Comparison of ENCODE assay signal across 8 mouse cellular contexts in genomic region chr5:41556700-41557309, GRCm38 (mm10).
DNase-seq lines count a peak whose midpoint lies in the region; ATAC-seq and TF ChIP-seq lines count a peak whose summit lies in the region.

No protein-coding gene starts in this region.

- TF ChIP-seq EP300 in lung, postnatal 0 days (IDR thresholded peaks at IDR 0.05), result no peak

- no peak overlapping the region for H3K4me3 ChIP-seq in lung, postnatal 0 days (ENCODE audit: low read depth, low read length)
- H3K4me3 ChIP-seq in limb, embryonic 13.5 days, result no peak overlapping the region; the same call in 1 of the 2 replicates
- H3K4me3 ChIP-seq in stomach, embryonic 16.5 days (replicated peaks; ENCODE audit: low read length), result peak overlapping the region; percentile 39

- no peak overlapping the region for H3K27ac ChIP-seq in lung, postnatal 0 days (ENCODE audit: low read length)
- H3K27ac ChIP-seq in limb, embryonic 13.5 days, result no peak overlapping the region
- no peak overlapping the region for H3K27ac ChIP-seq in stomach, embryonic 16.5 days (ENCODE audit: low read length)

- peak; percentile 9 for DNase-seq in embryo, embryonic 9.5 days (ENCODE audit: extremely low spot score)
- DNase-seq in embryo, embryonic 10.5 days (ENCODE audit: low spot score), result no peak
- no peak for DNase-seq in lung, postnatal 0 days (ENCODE audit: low spot score)
- no peak for DNase-seq in lung, postnatal 36 days
- DNase-seq in B cell, adult 2 months, result no peak
- no peak for DNase-seq in layer of hippocampus, adult 8-10 months (ENCODE audit: low spot score in 2 of 2)

- peaks cover 6% of the 10 kb centered on the region; the same call in 1 of the 2 replicates for H3K4me1 ChIP-seq in lung, postnatal 0 days (ENCODE audit: insufficient read depth, low read depth, low read length)
- H3K4me1 ChIP-seq in limb, embryonic 13.5 days, result 0 out of 2 replicates have a peak, but pooled peaks cover 4% of the 10 kb centered on the region
- no peaks in the 10 kb centered on the region for H3K4me1 ChIP-seq in stomach, embryonic 16.5 days (ENCODE audit: control insufficient read depth, insufficient read depth, low read length)

- H3K9me3 ChIP-seq in lung, postnatal 0 days (ENCODE audit: low read length), result no peaks in the 10 kb centered on the region
- H3K9me3 ChIP-seq in limb, embryonic 13.5 days, result no peaks in the 10 kb centered on the region
- H3K9me3 ChIP-seq in stomach, embryonic 16.5 days (replicated peaks; ENCODE audit: control insufficient read depth, low read length), result no peaks in the 10 kb centered on the region

- no peak overlapping the region for H3K9ac ChIP-seq in lung, postnatal 0 days (replicated peaks; ENCODE audit: low read depth)
- peak overlapping the region; percentile 31; the same call in 1 of the 2 replicates for H3K9ac ChIP-seq in limb, embryonic 13.5 days
- 0 out of 2 replicates have a peak overlapping the region, but pooled peaks have one; percentile 31 for H3K9ac ChIP-seq in stomach, embryonic 16.5 days (ENCODE audit: low read length)

- WGBS in lung, postnatal 0 days, result 22% methylated on average over 24 of the region's 24 CpGs
- WGBS in limb, embryonic 13.5 days, result 45% methylated on average over 24 of the region's 24 CpGs
- WGBS in stomach, embryonic 16.5 days, result 26% methylated on average over 24 of the region's 24 CpGs

- no peaks in the 10 kb centered on the region for H3K36me3 ChIP-seq in lung, postnatal 0 days (ENCODE audit: insufficient read depth, low read length)
- no peaks in the 10 kb centered on the region for H3K36me3 ChIP-seq in limb, embryonic 13.5 days
- no peaks in the 10 kb centered on the region for H3K36me3 ChIP-seq in stomach, embryonic 16.5 days (ENCODE audit: control insufficient read depth, insufficient read depth, low read length)

- peak overlapping the region; percentile 53 for H3K4me2 ChIP-seq in lung, postnatal 0 days (replicated peaks; ENCODE audit: low read depth, low read length)
- H3K4me2 ChIP-seq in limb, embryonic 13.5 days (replicated peaks), result peak overlapping the region; percentile 55
- H3K4me2 ChIP-seq in stomach, embryonic 16.5 days (ENCODE audit: low read depth, low read length), result peak overlapping the region; percentile 62

- no peak; the same call in 1 of the 2 replicates for ATAC-seq in lung, postnatal 0 days
- ATAC-seq in limb, embryonic 13.5 days (ENCODE audit: low FRiP score, low read depth), result no peak
- ATAC-seq in stomach, embryonic 16.5 days (ENCODE audit: insufficient read depth, low FRiP score), result peak; percentile 47; the same call in 1 of the 2 replicates

- H3K27me3 ChIP-seq in lung, postnatal 0 days (replicated peaks; ENCODE audit: insufficient read depth, low read length), result no peaks in the 10 kb centered on the region
- no peaks in the 10 kb centered on the region; the same call in 1 of the 2 replicates for H3K27me3 ChIP-seq in limb, embryonic 13.5 days
- H3K27me3 ChIP-seq in stomach, embryonic 16.5 days (ENCODE audit: control insufficient read depth, insufficient read depth, low read length), result no peaks in the 10 kb centered on the region

- no peak for TF ChIP-seq CTCF in lung, postnatal 0 days (IDR thresholded peaks at IDR 0.05)
